Mouse (Mus musculus) heart, embryonic 10.5 days (tissue): ENCODE measurements at regions not wholly inside any gene's neighbourhood (a gene's known extent, or its start where the extent isn't known, plus 50 kb on each side); places are given as distances from the start of the nearest gene placed in this dataset.

Experiments used
- DNase-seq: peaks from one replicate; pipeline ENCODE4 v3.0.0-alpha.2; 2017; ENCODE audit warnings: low spot score
- H3K27ac ChIP-seq: fragments of 300-500 bp; sonication (generic); 2 replicates; pipeline ENCODE4 v1.5.1; 2016; ENCODE audit warnings: mild to moderate bottlenecking
- H3K27me3 ChIP-seq: fragments of 300-500 bp; sonication (generic); 2 replicates; pipeline ENCODE4 v1.6.1; 2016; ENCODE audit warnings: mild to moderate bottlenecking; ENCODE audit not compliant: poor library complexity, insufficient read depth, severe bottlenecking
- H3K36me3 ChIP-seq: fragments of 300-500 bp; sonication (generic); 2 replicates; pipeline ENCODE4 v1.6.1; 2016; ENCODE audit warnings: mild to moderate bottlenecking, moderate library complexity
- H3K4me1 ChIP-seq: fragments of 300-500 bp; sonication (generic); 2 replicates; pipeline ENCODE4 v1.6.1; 2016; ENCODE audit warnings: mild to moderate bottlenecking
- H3K4me3 ChIP-seq: fragments of 300-500 bp; sonication (generic); 2 replicates; pipeline ENCODE4 v1.5.1; 2016; ENCODE audit warnings: mild to moderate bottlenecking, moderate library complexity
- H3K9me3 ChIP-seq: fragments of 300-500 bp; sonication (generic); 2 replicates; pipeline ENCODE4 v1.6.1; 2016; ENCODE audit warnings: mild to moderate bottlenecking, moderate library complexity
- whole genome bisulfite sequencing: fragments of 180-500 bp; shearing (Covaris S2); methylation state at CpG from one replicate; pipeline ENCODE4 v1.1.7; 2016; 5-methylcytosine and 5-hydroxymethylcytosine counted together

GRCm38 (mm10) chr5:54225031-54225430 is 226.7 kb downstream of the Stim2 start:
- Histone ChIP-seq H3K27ac (no peak overlapping the region), H3K4me1 (no peaks in the 10 kb centered on the region), H3K36me3 (no peaks in the 10 kb centered on the region), H3K9me3 (no peaks in the 10 kb centered on the region), H3K27me3 (no peaks in the 10 kb centered on the region), H3K4me3 (no peak overlapping the region)
- DNase-seq, result no peak

GRCm38 (mm10) chr5:54234580-54234979 is 236.3 kb downstream of the Stim2 start:
- Histone ChIP-seq H3K9me3 (no peaks in the 10 kb centered on the region), H3K27ac (no peak overlapping the region), H3K4me3 (no peak overlapping the region), H3K27me3 (no peaks in the 10 kb centered on the region), H3K36me3 (no peaks in the 10 kb centered on the region), H3K4me1 (peaks cover 4% of the 10 kb centered on the region)
- DNase-seq, result no peak
- 64% methylated on average over 1 of the region's 1 CpGs for WGBS

- peaks cover 4% of the 10 kb centered on the region for H3K4me1 ChIP-seq
- H3K27ac ChIP-seq, result no peak overlapping the region
- no peaks in the 10 kb centered on the region for H3K36me3 ChIP-seq
- DNase-seq, result no peak
- H3K9me3 ChIP-seq, result no peaks in the 10 kb centered on the region
- no peak overlapping the region for H3K4me3 ChIP-seq
- WGBS, result 44% methylated on average over 6 of the region's 6 CpGs
- no peaks in the 10 kb centered on the region for H3K27me3 ChIP-seq
Measured at GRCm38 (mm10) chr5:54235226-54235625, 236.9 kb downstream of the Stim2 start.

GRCm38 (mm10) chr5:54237226-54237625 is 238.9 kb downstream of the Stim2 start:
- Histone ChIP-seq H3K4me3 (no peak overlapping the region), H3K36me3 (no peaks in the 10 kb centered on the region), H3K27me3 (no peaks in the 10 kb centered on the region), H3K9me3 (no peaks in the 10 kb centered on the region), H3K4me1 (peaks cover 13% of the 10 kb centered on the region), H3K27ac (no peak overlapping the region)
- WGBS, result 84% methylated on average over 2 of the region's 2 CpGs
- no peak for DNase-seq

- H3K9me3 ChIP-seq, result no peaks in the 10 kb centered on the region
- H3K27ac ChIP-seq, result no peak overlapping the region
- no peak overlapping the region for H3K4me3 ChIP-seq
- H3K4me1 ChIP-seq, result peaks cover 9% of the 10 kb centered on the region
- H3K36me3 ChIP-seq, result no peaks in the 10 kb centered on the region
- 73% methylated on average over 3 of the region's 3 CpGs for WGBS
- no peaks in the 10 kb centered on the region for H3K27me3 ChIP-seq
- no peak for DNase-seq
Measured at GRCm38 (mm10) chr5:54238646-54239167, 240.4 kb downstream of the Stim2 start.

DNA sequence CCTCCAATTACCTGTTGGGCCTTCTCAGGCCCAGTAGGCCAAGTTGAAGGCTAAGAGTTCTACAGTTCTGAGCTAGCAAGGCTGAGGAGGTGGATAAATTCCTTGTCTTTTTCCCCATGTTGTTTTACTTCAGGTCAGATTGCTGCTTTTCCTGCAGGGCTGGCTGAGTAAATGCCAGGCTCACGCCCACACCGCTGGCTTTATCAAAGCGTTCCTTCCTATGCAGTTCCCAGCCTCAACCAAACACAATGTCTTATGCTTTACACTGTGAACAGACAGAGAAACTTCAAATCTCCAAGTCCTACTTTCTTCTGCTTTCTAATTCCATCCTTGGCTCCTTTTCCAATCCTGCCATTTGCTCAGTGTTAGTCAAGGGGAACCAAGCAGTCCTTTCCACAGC is 241.3 kb downstream of the Stim2 start:
- Histone ChIP-seq H3K4me1 (peaks cover 9% of the 10 kb centered on the region), H3K27ac (no peak overlapping the region), H3K27me3 (no peaks in the 10 kb centered on the region), H3K36me3 (no peaks in the 10 kb centered on the region), H3K4me3 (no peak overlapping the region), H3K9me3 (no peaks in the 10 kb centered on the region)
- DNase-seq, result no peak
- 60% methylated on average over 3 of the region's 3 CpGs for WGBS

- 33% methylated on average over 20 of the region's 20 CpGs for WGBS
- peak overlapping the region; percentile 56 for H3K27ac ChIP-seq
- H3K4me1 ChIP-seq, result peaks cover 9% of the 10 kb centered on the region
- H3K9me3 ChIP-seq, result no peaks in the 10 kb centered on the region
- no peak for DNase-seq
- H3K4me3 ChIP-seq, result peak overlapping the region; percentile 29
- H3K36me3 ChIP-seq, result no peaks in the 10 kb centered on the region
- H3K27me3 ChIP-seq, result no peaks in the 10 kb centered on the region
Measured at GRCm38 (mm10) chr5:54241169-54241917, 243.0 kb downstream of the Stim2 start.

GRCm38 (mm10) chr5:54242126-54242525 is 243.8 kb downstream of the Stim2 start:
- H3K4me1 ChIP-seq, result peaks cover 9% of the 10 kb centered on the region
- 86% methylated on average over 4 of the region's 4 CpGs for WGBS
- no peak overlapping the region for H3K4me3 ChIP-seq
- H3K27ac ChIP-seq, result no peak overlapping the region
- H3K36me3 ChIP-seq, result no peaks in the 10 kb centered on the region
- no peak for DNase-seq
- H3K9me3 ChIP-seq, result no peaks in the 10 kb centered on the region
- H3K27me3 ChIP-seq, result no peaks in the 10 kb centered on the region

- DNase-seq, result no peak
- H3K9me3 ChIP-seq, result no peaks in the 10 kb centered on the region
- H3K4me3 ChIP-seq, result no peak overlapping the region
- WGBS, result 71% methylated on average over 2 of the region's 2 CpGs
- H3K27ac ChIP-seq, result no peak overlapping the region
- H3K4me1 ChIP-seq, result peaks cover 13% of the 10 kb centered on the region
- no peaks in the 10 kb centered on the region for H3K27me3 ChIP-seq
- H3K36me3 ChIP-seq, result no peaks in the 10 kb centered on the region
Measured at GRCm38 (mm10) chr5:54252038-54252437, 253.7 kb downstream of the Stim2 start.

DNA sequence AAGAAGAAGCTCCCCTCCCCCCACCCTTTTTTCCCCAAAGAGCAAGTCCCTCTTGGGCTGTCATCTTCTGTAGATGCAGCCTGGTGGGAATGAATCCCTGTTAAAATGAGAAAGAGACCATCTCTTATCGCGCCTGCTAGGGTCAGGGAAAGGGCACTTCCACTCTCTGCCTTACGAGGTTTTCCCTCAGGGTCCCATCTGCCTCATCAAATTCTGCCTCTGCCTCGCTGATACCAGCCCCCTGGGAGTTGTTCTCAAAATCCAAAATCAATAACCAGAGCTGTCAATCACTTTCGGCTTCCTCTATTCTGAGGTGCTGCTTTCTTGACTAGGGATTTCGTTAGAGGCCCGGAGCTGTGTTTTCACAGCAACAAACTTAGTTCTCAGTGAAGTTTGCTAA is 255.7 kb downstream of the Stim2 start:
- Histone ChIP-seq H3K36me3 (no peaks in the 10 kb centered on the region), H3K27me3 (no peaks in the 10 kb centered on the region), H3K9me3 (no peaks in the 10 kb centered on the region), H3K27ac (no peak overlapping the region), H3K4me1 (peaks cover 13% of the 10 kb centered on the region), H3K4me3 (no peak overlapping the region)
- 46% methylated on average over 7 of the region's 7 CpGs for WGBS
- no peak for DNase-seq

GRCm38 (mm10) chr5:54258087-54258733 is 259.9 kb downstream of the Stim2 start:
- Histone ChIP-seq H3K4me1 (peaks cover 22% of the 10 kb centered on the region), H3K27me3 (no peaks in the 10 kb centered on the region), H3K4me3 (no peak overlapping the region), H3K36me3 (no peaks in the 10 kb centered on the region), H3K27ac (peak overlapping the region; percentile 36; the same call in 1 of the 2 replicates), H3K9me3 (no peaks in the 10 kb centered on the region)
- WGBS, result 9% methylated on average over 1 of the region's 1 CpGs
- DNase-seq, result no peak

DNA sequence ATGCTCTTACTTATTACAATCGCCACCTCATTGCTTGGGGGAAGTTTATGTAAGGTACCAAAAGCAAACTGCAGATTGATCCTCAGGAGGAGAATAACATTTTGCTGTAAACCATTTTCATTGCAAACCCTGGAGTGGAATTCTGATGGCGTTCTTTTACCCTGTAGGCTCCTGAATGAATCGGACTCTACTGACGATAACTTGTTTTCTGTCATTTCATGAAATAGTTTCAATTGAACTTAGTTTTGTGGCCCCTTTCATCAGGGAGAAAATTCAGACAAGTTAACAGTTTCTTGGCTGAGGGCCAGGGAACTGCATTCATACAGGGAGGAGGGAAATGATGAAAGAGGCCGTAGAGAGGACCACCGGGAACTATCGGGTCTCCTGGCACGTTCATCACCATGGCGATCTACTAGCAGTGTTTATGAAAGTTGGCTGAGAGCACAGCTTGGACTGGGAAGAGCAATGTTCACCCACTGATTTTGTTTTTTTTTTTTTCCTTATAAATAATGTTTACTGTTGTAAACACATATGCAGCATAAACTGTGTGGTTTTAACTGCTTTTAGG is 266.7 kb downstream of the Stim2 start:
- no peaks in the 10 kb centered on the region for H3K9me3 ChIP-seq
- H3K36me3 ChIP-seq, result no peaks in the 10 kb centered on the region
- H3K4me1 ChIP-seq, result peaks cover 35% of the 10 kb centered on the region
- 45% methylated on average over 9 of the region's 9 CpGs for WGBS
- no peaks in the 10 kb centered on the region for H3K27me3 ChIP-seq
- H3K4me3 ChIP-seq, result no peak overlapping the region
- H3K27ac ChIP-seq, result no peak overlapping the region
- DNase-seq, result no peak

GRCm38 (mm10) chr5:54267905-54268590 is 269.7 kb downstream of the Stim2 start:
- DNase-seq, result no peak
- 0 out of 2 replicates have a peak, but pooled peaks cover 7% of the 10 kb centered on the region for H3K36me3 ChIP-seq
- H3K27ac ChIP-seq, result no peak overlapping the region
- peaks cover 24% of the 10 kb centered on the region for H3K4me1 ChIP-seq
- H3K9me3 ChIP-seq, result peaks cover 6% of the 10 kb centered on the region; the same call in 1 of the 2 replicates
- 64% methylated on average over 10 of the region's 10 CpGs for WGBS
- no peak overlapping the region for H3K4me3 ChIP-seq
- no peaks in the 10 kb centered on the region for H3K27me3 ChIP-seq
